Mouse (Mus musculus) layer of hippocampus, adult 9-10 months (tissue): Measurements from ENCODE around the gene Fam120c.

Source experiments
- DNase-seq: peaks from one replicate; pipeline ENCODE4 v3.0.0; 2022; ENCODE audit warnings: low spot score

Fam120c gene

GRCm38 (mm10) chrX:151520458-151521322, 176.7 kb downstream of the Fam120c start, which contains the start of gene Phf8:
Phf8 (plus strand) TSS chrX:151520672.
- peak; percentile 64 for DNase-seq
